Mouse (Mus musculus): ENCODE data around the gene Comp. TPM values are rescaled to one million over a fixed set of nuclear protein-coding genes. Genes with fewer than 3 reads are reported as not detected.

Comp gene
- polyA plus RNA-seq (2017; shearing (Covaris generic)), result 1 to 10 TPM; 1.0 to 2.2 TPM

GRCm38 (mm10) chr8:70373397-70374317 is at the start of gene Comp:
Gene Comp, plus strand, starts transcription at chr8:70373558.

GRCm38 (mm10) chr8:70329124-70329834 is 44.1 kb upstream of the Comp start, which contains the start of gene Gdf1:
Gene Gdf1, plus strand, starts transcription at chr8:70329817.

GRCm38 (mm10) chr8:70353194-70353817 is 20.1 kb upstream of the Comp start, which contains the start of gene Upf1:
Gene Upf1, minus strand, starts transcription at chr8:70353278.

Other genes starting within 250 kb of the Comp start
- 10 to 100 TPM; 38.4 to 61.7 TPM for gene Nr2c2ap, start 242.2 kb upstream of the Comp start, polyA plus RNA-seq (2017; shearing (Covaris generic))
- gene Rfxank, start 234.4 kb upstream of the Comp start, polyA plus RNA-seq (2017; shearing (Covaris generic)), result 10 to 100 TPM; 25.1 to 31.2 TPM
- gene Borcs8, start 234.1 kb upstream of the Comp start, polyA plus RNA-seq (2017; shearing (Covaris generic)), result 10 to 100 TPM; 55.4 to 79.7 TPM
- gene Mef2b, start 233.8 kb upstream of the Comp start, polyA plus RNA-seq (2017; shearing (Covaris generic)), result 1 to 10 TPM in 1 of 2 experiments, under 1 TPM in 1; 0.81 to 1.1 TPM
- 10 to 100 TPM; 26.0 to 43.0 TPM for gene Tmem161a, start 201.2 kb upstream of the Comp start, polyA plus RNA-seq (2017; shearing (Covaris generic))
- 10 to 100 TPM in 1 of 2 experiments, 1 to 10 TPM in 1; 4.8 to 11.1 TPM for gene Slc25a42, start 161.3 kb upstream of the Comp start, polyA plus RNA-seq (2017; shearing (Covaris generic))
- gene Sugp2, start 139.3 kb upstream of the Comp start, polyA plus RNA-seq (2017; shearing (Covaris generic)), result 10 to 100 TPM; 28.9 to 34.8 TPM
- gene Armc6, start 139.1 kb upstream of the Comp start, polyA plus RNA-seq (2017; shearing (Covaris generic)), result 10 to 100 TPM; 10.4 to 12.5 TPM
- 1 to 10 TPM; 2.9 to 5.7 TPM for gene Homer3, start 90.7 kb upstream of the Comp start, polyA plus RNA-seq (2017; shearing (Covaris generic))
- gene Ddx49, start 71.1 kb upstream of the Comp start, polyA plus RNA-seq (2017; shearing (Covaris generic)), result 10 to 100 TPM; 49.1 to 66.3 TPM
- 100 to 1,000 TPM; 346 to 377 TPM for gene Cope, start 71.0 kb upstream of the Comp start, polyA plus RNA-seq (2017; shearing (Covaris generic))
- gene Cers1, start 57.8 kb upstream of the Comp start, polyA plus RNA-seq (2017; shearing (Covaris generic)), result not detected
- gene Gdf1, start 43.7 kb upstream of the Comp start, polyA plus RNA-seq (2017; shearing (Covaris generic)), result under 1 TPM; 0.36 to 0.39 TPM
- gene Upf1, start 20.3 kb upstream of the Comp start, polyA plus RNA-seq (2017; shearing (Covaris generic)), result 10 to 100 TPM; 55.4 to 75.0 TPM
- gene Crtc1, start 66.0 kb downstream of the Comp start, polyA plus RNA-seq (2017; shearing (Covaris generic)), result 10 to 100 TPM in 1 of 2 experiments, 1 to 10 TPM in 1; 9.8 to 11.8 TPM
- 10 to 100 TPM; 10.3 to 17.8 TPM for gene Klhl26, start 103.4 kb downstream of the Comp start, polyA plus RNA-seq (2017; shearing (Covaris generic))
- not detected for gene Tmem59l, start 113.8 kb downstream of the Comp start, polyA plus RNA-seq (2017; shearing (Covaris generic))
- gene Crlf1, start 119.6 kb downstream of the Comp start, polyA plus RNA-seq (2017; shearing (Covaris generic)), result not detected
- gene Rex1bd, start 133.2 kb downstream of the Comp start, polyA plus RNA-seq (2017; shearing (Covaris generic)), result 100 to 1,000 TPM; 103 to 125 TPM
- gene Uba52, start 137.2 kb downstream of the Comp start, polyA plus RNA-seq (2017; shearing (Covaris generic)), result 1,000 to 10,000 TPM in 1 of 2 experiments, 100 to 1,000 TPM in 1; 932 to 1,504 TPM
- 100 to 1,000 TPM; 372 to 404 TPM for gene Fkbp8, start 154.2 kb downstream of the Comp start, polyA plus RNA-seq (2017; shearing (Covaris generic))
- gene Kxd1, start 154.4 kb downstream of the Comp start, polyA plus RNA-seq (2017; shearing (Covaris generic)), result 100 to 1,000 TPM; 108 to 123 TPM
- gene Ell, start 165.9 kb downstream of the Comp start, polyA plus RNA-seq (2017; shearing (Covaris generic)), result 10 to 100 TPM; 25.7 to 27.7 TPM
- 10 to 100 TPM; 31.5 to 78.3 TPM for gene Isyna1, start 220.8 kb downstream of the Comp start, polyA plus RNA-seq (2017; shearing (Covaris generic))
- gene Ssbp4, start 235.3 kb downstream of the Comp start, polyA plus RNA-seq (2017; shearing (Covaris generic)), result 100 to 1,000 TPM; 121 to 146 TPM
- gene Lrrc25, start 242.6 kb downstream of the Comp start, polyA plus RNA-seq (2017; shearing (Covaris generic)), result under 1 TPM; 0.38 to 0.74 TPM

All from activated CD4-positive, CD25-positive, alpha-beta regulatory T cell (primary cell).